ENCODE assay signal across 9 mouse cellular contexts in genomic region chr6:126096085-126096484, GRCm38 (mm10).
DNase-seq lines count a peak whose midpoint lies in the region; ATAC-seq and TF ChIP-seq lines count a peak whose summit lies in the region.
"Had no signal": no experiment of that assay in that cellular context is flagged by ENCODE, and none has a peak within 500 bp of the region (broad histone marks: within the 10 kb centered on the region; RNA-seq: fewer than 3 reads in every experiment).

No protein-coding gene starts in this region.

- no peaks in the 10 kb centered on the region for H3K36me3 ChIP-seq in lung, embryonic 14.5 days (ENCODE audit: insufficient read depth)
- H3K36me3 ChIP-seq: liver, embryonic 15.5 days had no signal

- no peaks in the 10 kb centered on the region for H3K9me3 ChIP-seq in lung, embryonic 14.5 days (ENCODE audit: low read depth, low read length)
- H3K9me3 ChIP-seq: liver, embryonic 15.5 days had no signal

- DNase-seq in lung, embryonic 14.5 days: peak; percentile 51
- no peak for DNase-seq in lung, adult 2 months
- peak; percentile 96 for DNase-seq in heart, adult 11 months
- DNase-seq in heart, postnatal 25 days (ENCODE audit: low spot score): peak; percentile 23
- peak; percentile 31 to 40 for DNase-seq in right cerebral cortex, postnatal 36 days (ENCODE audit: low spot score in 2 of 2)
- DNase-seq in spleen, postnatal 14 days (ENCODE audit: low spot score in 2 of 2): no peak
- DNase-seq: retina, postnatal 1 day had no signal

- no peak; the same call in 1 of the 2 replicates for ATAC-seq in lung, embryonic 14.5 days (ENCODE audit: insufficient read depth)
- no peak for ATAC-seq in megakaryocyte, adult 5-6 weeks (ENCODE audit: poor library complexity, severe bottlenecking)

- H3K4me2 ChIP-seq in lung, embryonic 14.5 days: no peak overlapping the region
- H3K4me2 ChIP-seq: liver, embryonic 15.5 days had no signal

- no peak overlapping the region for H3K4me3 ChIP-seq in lung, embryonic 14.5 days (ENCODE audit: low read depth, low read length)
- H3K4me3 ChIP-seq in lung, adult 2 months (replicated peaks; ENCODE audit: extremely low read depth, low read depth, low read length): no peak overlapping the region
- H3K4me3 ChIP-seq: liver, embryonic 15.5 days had no signal

- no peak for TF ChIP-seq CTCF in lung, embryonic 14.5 days (IDR thresholded peaks at IDR 0.05; ENCODE audit: low read depth)
- TF ChIP-seq CTCF in lung, adult 2 months (IDR thresholded peaks at IDR 0.05; ENCODE audit: insufficient read depth, low read length): no peak

- H3K9ac ChIP-seq in lung, embryonic 14.5 days: no peak overlapping the region
- H3K9ac ChIP-seq: liver, embryonic 15.5 days had no signal

- H3K4me1 ChIP-seq in lung, embryonic 14.5 days (ENCODE audit: insufficient read depth): no peaks in the 10 kb centered on the region
- no peaks in the 10 kb centered on the region for H3K4me1 ChIP-seq in lung, adult 2 months (ENCODE audit: control insufficient read depth, insufficient read depth, low read length)
- H3K4me1 ChIP-seq: liver, embryonic 15.5 days had no signal

- TF ChIP-seq POLR2A in lung, adult 2 months (IDR thresholded peaks at IDR 0.05; ENCODE audit: borderline replicate concordance, extremely low read depth, low read depth, low read length): no peak

- intact Hi-C loops in heart, postnatal 25 days (cut with DNase I): loop anchor here (5.0 kb wide), 2 partner anchors 36 to 66 kb away; no protein-coding TSS in a partner anchor

- H3K27me3 ChIP-seq in lung, embryonic 14.5 days (ENCODE audit: insufficient read depth, low read length): no peaks in the 10 kb centered on the region
- H3K27me3 ChIP-seq: liver, embryonic 15.5 days had no signal

- H3K27ac ChIP-seq in lung, embryonic 14.5 days (ENCODE audit: low read depth): peak overlapping the region; percentile 49; the same call in 1 of the 2 replicates
- H3K27ac ChIP-seq: liver, embryonic 15.5 days had no signal

- 42% methylated on average over 13 of the region's 13 CpGs for WGBS in lung, embryonic 14.5 days
- 59% methylated on average over 13 of the region's 13 CpGs for WGBS in lung, adult 2 months

Comparison
In these comparisons a context has a peak if more than half of its experiments do, and no peak if none do; other contexts are left out.
1. DNase-seq: peak in lung, embryonic 14.5 days (single experiment), heart, adult 11 months (single experiment), heart, postnatal 25 days (single experiment) and right cerebral cortex, postnatal 36 days (2 of 2); none in lung, adult 2 months (single experiment) and spleen, postnatal 14 days (0 of 2).